Mouse (Mus musculus): Measurements from ENCODE around the gene Adam25.
"Not testable (repeated sequence)": the region's sequence is repeated elsewhere in the genome, so short reads cannot be mapped to it uniquely, and the experiment has no call there.

Gene Adam25

DNA sequence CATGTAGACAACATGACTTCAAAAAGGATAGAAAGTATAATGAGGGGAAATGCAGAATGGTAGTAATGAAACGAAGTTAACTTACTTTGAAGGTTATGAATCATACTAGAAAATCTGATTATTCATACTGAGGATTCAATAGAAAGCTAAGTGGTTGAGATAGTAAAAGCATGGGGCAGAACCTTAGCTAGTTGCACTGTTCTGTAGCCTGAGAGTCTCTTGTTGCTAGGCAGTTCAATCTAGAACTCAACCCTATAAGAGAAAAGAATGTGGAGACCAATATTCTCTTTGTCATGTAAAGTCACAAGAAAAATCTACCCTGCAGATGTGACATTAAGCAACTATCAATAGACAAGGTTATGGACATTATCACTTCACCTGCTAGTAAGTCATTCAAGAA lies at the start of gene Adam25:
Adam25 (plus strand) TSS at position 301 of the 400 bp plus-strand sequence.
- not testable (repeated sequence) for DNase-seq (ENCODE audit: low spot score in 2 of 2)

DNA sequence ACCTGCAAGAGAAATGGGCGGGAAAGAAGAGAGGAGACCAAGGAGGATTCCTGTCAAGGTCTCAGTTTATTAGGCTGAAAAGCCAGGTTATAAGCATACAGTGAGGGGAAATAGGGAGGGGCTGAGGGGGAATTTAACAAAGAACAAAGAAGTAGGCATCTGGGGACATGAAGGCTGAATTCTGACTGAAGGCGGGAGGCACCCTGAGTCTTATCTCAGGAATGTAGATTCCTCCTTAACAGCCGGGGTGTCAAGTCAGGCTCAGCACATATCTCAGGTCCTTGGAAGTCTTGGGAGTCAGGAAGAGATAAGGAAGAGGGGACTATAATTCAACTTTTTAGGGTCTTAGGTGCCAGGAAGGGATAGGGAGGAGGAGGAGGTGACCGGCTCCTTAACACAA lies 36.6 kb upstream of the Adam25 start:
- not testable (repeated sequence) for DNase-seq (ENCODE audit: low spot score in 2 of 2)

DNA sequence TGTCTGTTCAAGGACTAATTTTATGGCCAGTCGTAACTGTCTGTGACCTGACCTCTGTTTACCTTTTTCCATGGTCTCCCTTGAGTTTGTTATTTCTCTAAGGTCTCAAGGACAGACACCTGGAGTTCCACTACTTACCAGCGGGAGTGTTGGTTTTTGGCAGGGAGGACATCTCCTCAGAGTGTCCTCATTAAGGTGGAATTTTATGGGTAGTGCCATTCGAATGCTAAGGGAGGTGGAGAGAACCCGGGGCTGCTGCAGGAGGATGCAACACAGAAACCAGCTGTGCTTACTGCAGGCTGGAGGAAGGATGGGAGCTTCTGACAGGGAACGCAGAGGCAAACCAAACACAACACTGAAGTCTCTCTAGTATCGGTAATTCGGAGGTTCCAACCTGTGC lies 36.0 kb upstream of the Adam25 start:
- DNase-seq (ENCODE audit: low spot score in 2 of 2): no peak

DNA sequence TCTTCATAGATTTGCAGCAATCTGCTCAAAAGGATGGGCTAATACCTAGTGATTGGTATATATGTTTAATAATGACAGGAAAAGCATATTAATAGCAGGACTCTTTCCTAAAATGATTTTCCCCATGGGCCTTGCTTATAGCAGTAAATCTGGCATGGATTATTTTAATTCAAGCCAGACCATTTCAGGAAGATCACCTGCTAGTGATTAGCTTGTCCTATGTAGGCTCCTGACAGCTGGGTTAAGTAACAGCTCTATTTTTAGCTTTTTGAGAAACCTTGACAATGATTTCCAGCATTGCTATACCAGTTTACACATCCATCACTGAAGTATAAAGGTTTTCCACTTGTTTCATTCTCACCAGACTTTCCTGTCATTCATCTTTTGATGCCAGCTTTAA lies 31.3 kb downstream of the Adam25 start:
- DNase-seq (ENCODE audit: low spot score in 2 of 2): no peak

DNA sequence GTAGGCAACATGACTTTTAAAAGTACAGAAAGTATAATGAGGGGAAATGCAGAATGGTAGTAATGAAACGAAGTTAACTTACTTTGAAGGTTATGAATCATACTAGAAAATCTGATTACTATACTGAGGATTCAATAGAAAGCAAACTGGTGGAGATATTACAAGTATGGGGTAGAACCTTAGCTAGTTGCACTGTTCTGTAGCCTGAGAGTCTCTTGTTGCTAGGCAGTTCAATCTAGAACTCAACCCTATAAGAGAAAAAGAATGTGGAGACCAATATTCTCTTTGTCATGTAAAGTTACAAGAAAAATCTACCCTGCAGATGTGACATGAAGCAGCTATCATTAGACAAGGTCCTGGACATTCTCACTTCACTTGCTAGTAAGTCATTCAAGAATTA lies 41.0 kb downstream of the Adam25 start, which contains the start of gene Adam20:
Adam20 (plus strand) TSS at position 301 of the 400 bp plus-strand sequence.
- not testable (repeated sequence) for DNase-seq (ENCODE audit: low spot score in 2 of 2)

DNA sequence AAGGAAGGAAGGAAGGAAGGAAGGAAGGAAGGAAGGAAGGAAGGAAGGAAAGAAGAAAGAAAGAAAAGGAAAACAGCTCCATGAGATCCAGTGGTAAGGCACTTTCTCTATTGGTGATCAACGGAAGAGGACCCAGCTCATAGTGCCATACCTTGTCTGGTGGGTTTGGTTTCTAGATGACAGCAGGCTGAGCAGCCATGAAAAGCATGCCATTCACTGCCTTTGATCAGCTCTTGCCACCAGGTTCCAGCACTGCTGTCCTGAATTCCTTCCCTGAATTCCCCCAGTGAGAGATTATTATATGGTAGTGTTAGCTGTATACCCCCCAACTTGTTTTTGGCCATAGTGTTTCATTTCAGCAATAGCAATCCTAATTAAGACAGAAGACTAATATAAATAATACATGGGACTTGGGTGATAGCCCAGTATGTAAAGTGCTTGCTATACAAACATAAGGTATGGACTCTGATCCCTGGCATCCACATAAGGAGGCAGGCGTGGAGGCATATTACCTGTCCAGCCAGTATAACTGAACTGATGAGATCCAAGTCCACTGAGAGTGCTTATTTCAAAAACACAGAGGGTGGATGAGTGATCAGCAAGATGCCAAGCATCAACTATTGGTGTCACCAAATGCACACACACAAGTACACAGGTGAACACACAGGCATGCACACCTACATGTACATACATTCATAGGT lies 51.5 kb downstream of the Adam25 start:
- no peak for DNase-seq (ENCODE audit: low spot score in 2 of 2)
